Mouse (Mus musculus): ENCODE data around the gene Ptp4a2. TPM values are rescaled to one million over a fixed set of nuclear protein-coding genes. Genes with fewer than 3 reads are reported as not detected.

The Ptp4a2 gene
- polyA plus RNA-seq, 1 experiment from 2014 or later, result 163 TPM

- H3K4me1 ChIP-seq (ENCODE audit: control insufficient read depth, insufficient read depth, low read length), result no peaks in the 10 kb centered on the region
- no peaks in the 10 kb centered on the region for H3K27me3 ChIP-seq (ENCODE audit: control insufficient read depth, insufficient read depth, low read length)
- H3K4me3 ChIP-seq (ENCODE audit: low read depth, low read length), result no peak overlapping the region
- 89% methylated on average over 9 of the region's 9 CpGs for WGBS
- no peak overlapping the region for H3K4me2 ChIP-seq (ENCODE audit: low read depth, low read length)
- H3K9me3 ChIP-seq (ENCODE audit: control insufficient read depth, low read length), result no peaks in the 10 kb centered on the region
- no peak for ATAC-seq (ENCODE audit: low read depth)
- no peak overlapping the region for H3K27ac ChIP-seq (ENCODE audit: low read depth, low read length)
- no peak overlapping the region for H3K9ac ChIP-seq (replicated peaks; ENCODE audit: low read depth, low read length)
- H3K36me3 ChIP-seq (ENCODE audit: control insufficient read depth, insufficient read depth, low read length), result no peaks in the 10 kb centered on the region
These were observed 61.4 kb downstream of the Ptp4a2 start for GRCm38 (mm10) chr4:129872376-129872922.

DNA sequence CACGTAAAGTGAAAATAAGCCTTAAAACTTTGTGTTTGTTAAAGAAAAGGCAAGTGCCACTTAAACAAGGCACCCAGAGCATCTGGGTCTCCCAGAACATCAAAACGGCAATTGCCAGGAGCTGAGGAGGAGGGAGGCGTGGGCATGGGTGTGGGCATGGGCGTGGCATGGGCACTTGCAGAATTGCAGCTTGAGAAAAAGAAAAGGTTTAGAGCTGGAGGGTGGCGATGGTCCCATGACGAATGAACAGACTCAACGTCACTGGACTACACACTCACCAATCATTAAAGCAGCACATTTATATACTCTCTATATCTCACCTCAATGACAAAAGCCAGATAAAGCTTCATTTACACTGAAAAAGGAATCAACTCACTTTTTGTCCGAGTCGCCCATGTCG is 63.8 kb downstream of the Ptp4a2 start:
- no peak overlapping the region for H3K9ac ChIP-seq (replicated peaks; ENCODE audit: low read depth, low read length)
- H3K4me1 ChIP-seq (ENCODE audit: control insufficient read depth, insufficient read depth, low read length), result 0 out of 2 replicates have a peak, but pooled peaks cover 4% of the 10 kb centered on the region
- no peak overlapping the region for H3K4me2 ChIP-seq (ENCODE audit: low read depth, low read length)
- no peak overlapping the region for H3K4me3 ChIP-seq (ENCODE audit: low read depth, low read length)
- no peaks in the 10 kb centered on the region for H3K36me3 ChIP-seq (ENCODE audit: control insufficient read depth, insufficient read depth, low read length)
- no peaks in the 10 kb centered on the region for H3K9me3 ChIP-seq (ENCODE audit: control insufficient read depth, low read length)
- 82% methylated on average over 10 of the region's 10 CpGs for WGBS
- H3K27me3 ChIP-seq (ENCODE audit: control insufficient read depth, insufficient read depth, low read length), result no peaks in the 10 kb centered on the region
- no peak overlapping the region for H3K27ac ChIP-seq (ENCODE audit: low read depth, low read length)
- no peak for ATAC-seq (ENCODE audit: low read depth)

- H3K27me3 ChIP-seq (ENCODE audit: control insufficient read depth, insufficient read depth, low read length), result no peaks in the 10 kb centered on the region
- no peak for ATAC-seq (ENCODE audit: low read depth)
- 81% methylated on average over 11 of the region's 11 CpGs for WGBS
These were observed 64.4 kb downstream of the Ptp4a2 start for GRCm38 (mm10) chr4:129875406-129875805.

DNA sequence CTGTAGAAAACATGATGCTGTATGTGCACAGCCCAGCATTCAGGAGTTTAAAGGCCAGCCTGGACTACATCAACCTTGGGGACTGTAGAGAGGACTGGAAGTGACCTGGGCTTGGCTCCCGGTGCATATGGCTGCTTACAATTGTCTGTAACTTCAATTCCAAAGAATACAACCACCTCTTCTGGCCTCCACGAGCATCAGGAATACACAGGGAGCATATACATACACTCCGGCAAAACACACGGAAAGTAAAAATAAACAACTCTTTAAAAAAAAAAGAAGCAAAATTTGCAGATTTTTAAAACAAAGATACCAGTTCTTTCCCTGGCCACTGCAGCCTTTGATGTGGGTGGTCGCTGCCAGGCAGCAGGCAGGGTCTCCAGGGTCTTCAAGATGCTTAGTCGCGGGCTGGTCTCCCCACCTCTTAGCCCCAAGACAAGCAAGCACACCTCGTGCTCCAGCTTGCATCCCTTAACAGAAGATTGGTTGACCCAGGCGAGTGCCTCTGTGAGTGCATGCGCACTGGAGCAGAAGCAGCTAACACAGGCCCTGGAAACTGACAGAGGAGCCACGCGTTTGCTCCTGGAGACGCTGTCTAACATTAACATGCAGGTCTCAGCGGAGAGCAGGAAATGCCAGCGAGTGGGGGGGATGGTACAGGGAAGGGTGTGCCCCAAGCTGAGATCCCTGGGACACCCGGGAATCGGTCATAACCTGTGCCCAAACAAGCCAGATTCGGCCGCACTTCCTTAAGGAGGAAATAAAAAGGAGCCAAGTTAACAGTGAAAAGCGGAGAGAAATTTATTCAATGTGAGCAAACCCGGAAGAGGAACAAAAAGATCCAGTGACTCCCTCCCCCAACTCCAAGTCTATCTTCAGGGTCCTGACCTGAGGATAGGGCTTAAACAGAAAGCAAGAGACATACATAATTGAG is 66.1 kb downstream of the Ptp4a2 start:
- ATAC-seq (ENCODE audit: low read depth), result peak; percentile 66; the same call in 1 of the 2 replicates
- H3K36me3 ChIP-seq (ENCODE audit: control insufficient read depth, insufficient read depth, low read length), result no peaks in the 10 kb centered on the region
- 15% methylated on average over 21 of the region's 21 CpGs for WGBS
- H3K9me3 ChIP-seq (ENCODE audit: control insufficient read depth, low read length), result no peaks in the 10 kb centered on the region
- peak overlapping the region; percentile 26 for H3K4me3 ChIP-seq (ENCODE audit: low read depth, low read length)
- H3K27me3 ChIP-seq (ENCODE audit: control insufficient read depth, insufficient read depth, low read length), result no peaks in the 10 kb centered on the region
- peak overlapping the region; percentile 46; the same call in 1 of the 2 replicates for H3K9ac ChIP-seq (replicated peaks; ENCODE audit: low read depth, low read length)
- peak overlapping the region; percentile 62 for H3K27ac ChIP-seq (ENCODE audit: low read depth, low read length)
- H3K4me2 ChIP-seq (ENCODE audit: low read depth, low read length), result peak overlapping the region; percentile 52
- H3K4me1 ChIP-seq (ENCODE audit: control insufficient read depth, insufficient read depth, low read length), result 0 out of 2 replicates have a peak, but pooled peaks cover 4% of the 10 kb centered on the region

More at GRCm38 (mm10) chr4:129875406-129875805, 64.4 kb downstream of the Ptp4a2 start:
- Histone ChIP-seq H3K4me1 (ENCODE audit: control insufficient read depth, insufficient read depth, low read length) (0 out of 2 replicates have a peak, but pooled peaks cover 4% of the 10 kb centered on the region), H3K4me3 (ENCODE audit: low read depth, low read length) (no peak overlapping the region), H3K27ac (ENCODE audit: low read depth, low read length) (no peak overlapping the region), H3K4me2 (ENCODE audit: low read depth, low read length) (no peak overlapping the region), H3K9ac (replicated peaks; ENCODE audit: low read depth, low read length) (no peak overlapping the region), H3K9me3 (ENCODE audit: control insufficient read depth, low read length) (no peaks in the 10 kb centered on the region), H3K36me3 (ENCODE audit: control insufficient read depth, insufficient read depth, low read length) (no peaks in the 10 kb centered on the region)

DNA sequence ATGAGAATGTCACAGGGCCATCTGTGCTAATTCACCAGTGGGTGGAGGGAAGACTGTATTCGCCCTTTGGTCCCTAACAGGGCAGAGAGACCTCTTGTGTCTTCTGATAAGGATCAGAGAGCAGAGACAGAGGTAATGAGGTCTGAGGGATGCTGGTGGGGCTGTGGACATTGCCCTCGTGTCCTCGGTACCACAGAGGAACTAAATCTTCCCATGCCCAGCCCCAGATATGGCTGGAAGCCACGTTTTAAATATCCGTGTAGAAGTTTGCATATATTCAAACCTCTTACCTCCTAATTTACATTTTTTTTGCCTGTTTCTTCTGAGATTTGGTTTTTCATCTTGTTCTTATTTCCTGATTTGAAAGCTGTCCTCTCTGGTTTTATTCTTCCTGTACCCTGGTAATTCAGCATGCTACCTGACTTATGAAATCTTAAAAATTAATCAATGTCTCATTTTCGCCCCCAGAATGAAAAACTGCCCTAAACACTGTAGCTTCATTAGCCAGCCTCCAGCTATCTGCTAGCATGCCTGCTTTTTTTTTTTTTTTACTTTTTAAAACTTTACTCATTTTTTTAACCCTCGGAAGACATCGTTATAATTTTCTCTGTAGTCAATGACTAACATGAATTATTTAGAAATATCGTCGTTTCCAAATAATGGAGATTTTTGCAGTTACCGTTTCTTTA is 67.1 kb downstream of the Ptp4a2 start:
- Histone ChIP-seq H3K4me2 (ENCODE audit: low read depth, low read length) (0 out of 2 replicates have a peak overlapping the region, but pooled peaks have one; percentile 52), H3K36me3 (ENCODE audit: control insufficient read depth, insufficient read depth, low read length) (no peaks in the 10 kb centered on the region), H3K9ac (replicated peaks; ENCODE audit: low read depth, low read length) (no peak overlapping the region), H3K27ac (ENCODE audit: low read depth, low read length) (no peak overlapping the region), H3K9me3 (ENCODE audit: control insufficient read depth, low read length) (no peaks in the 10 kb centered on the region), H3K4me1 (ENCODE audit: control insufficient read depth, insufficient read depth, low read length) (0 out of 2 replicates have a peak, but pooled peaks cover 4% of the 10 kb centered on the region), H3K27me3 (ENCODE audit: control insufficient read depth, insufficient read depth, low read length) (no peaks in the 10 kb centered on the region), H3K4me3 (ENCODE audit: low read depth, low read length) (no peak overlapping the region)
- ATAC-seq (ENCODE audit: low read depth), result no peak
- WGBS, result 66% methylated on average over 11 of the region's 11 CpGs

- 74% methylated on average over 8 of the region's 8 CpGs for WGBS
- no peak overlapping the region for H3K9ac ChIP-seq (replicated peaks; ENCODE audit: low read depth, low read length)
- H3K4me2 ChIP-seq (ENCODE audit: low read depth, low read length), result no peak overlapping the region
- H3K27me3 ChIP-seq (ENCODE audit: control insufficient read depth, insufficient read depth, low read length), result no peaks in the 10 kb centered on the region
- H3K9me3 ChIP-seq (ENCODE audit: control insufficient read depth, low read length), result no peaks in the 10 kb centered on the region
- no peak overlapping the region for H3K27ac ChIP-seq (ENCODE audit: low read depth, low read length)
- no peaks in the 10 kb centered on the region for H3K36me3 ChIP-seq (ENCODE audit: control insufficient read depth, insufficient read depth, low read length)
- no peak for ATAC-seq (ENCODE audit: low read depth)
- no peak overlapping the region for H3K4me3 ChIP-seq (ENCODE audit: low read depth, low read length)
- 0 out of 2 replicates have a peak, but pooled peaks cover 4% of the 10 kb centered on the region for H3K4me1 ChIP-seq (ENCODE audit: control insufficient read depth, insufficient read depth, low read length)
These were observed 67.7 kb downstream of the Ptp4a2 start for GRCm38 (mm10) chr4:129878656-129879145.

DNA sequence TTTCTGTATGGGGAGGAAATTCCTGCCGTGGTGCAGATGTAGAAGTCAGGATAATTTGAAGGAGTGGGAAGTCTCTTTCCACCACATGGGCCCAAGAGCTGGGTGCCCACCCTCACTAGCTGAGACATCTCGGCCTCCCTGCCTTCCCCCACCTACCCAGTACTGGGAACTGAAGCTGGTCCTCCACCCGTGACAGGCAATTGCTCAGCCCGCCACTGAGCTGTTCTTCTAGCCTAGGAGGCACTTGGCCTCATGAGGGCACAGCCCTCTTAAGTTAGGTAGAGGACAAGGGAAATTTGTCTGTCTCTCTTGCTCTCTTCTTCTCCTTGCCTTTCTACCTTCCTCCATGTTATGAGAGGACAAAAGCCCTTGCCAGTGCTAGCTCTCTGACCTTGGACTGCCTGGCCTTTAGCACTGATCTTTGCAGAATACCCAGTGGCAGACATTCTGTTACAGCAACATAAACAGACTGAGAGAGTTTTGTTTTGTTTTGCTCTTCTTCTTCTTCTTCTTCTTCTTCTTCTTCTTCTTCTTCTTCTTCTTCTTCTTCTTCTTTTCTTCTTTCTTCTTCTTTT is 68.3 kb downstream of the Ptp4a2 start:
- Histone ChIP-seq H3K4me3 (ENCODE audit: low read depth, low read length) (no peak overlapping the region), H3K27ac (ENCODE audit: low read depth, low read length) (no peak overlapping the region), H3K4me1 (ENCODE audit: control insufficient read depth, insufficient read depth, low read length) (0 out of 2 replicates have a peak, but pooled peaks cover 4% of the 10 kb centered on the region), H3K9me3 (ENCODE audit: control insufficient read depth, low read length) (no peaks in the 10 kb centered on the region), H3K9ac (replicated peaks; ENCODE audit: low read depth, low read length) (no peak overlapping the region), H3K27me3 (ENCODE audit: control insufficient read depth, insufficient read depth, low read length) (no peaks in the 10 kb centered on the region), H3K36me3 (ENCODE audit: control insufficient read depth, insufficient read depth, low read length) (no peaks in the 10 kb centered on the region), H3K4me2 (ENCODE audit: low read depth, low read length) (no peak overlapping the region)
- WGBS, result 60% methylated on average over 4 of the region's 4 CpGs
- ATAC-seq (ENCODE audit: low read depth), result no peak

DNA sequence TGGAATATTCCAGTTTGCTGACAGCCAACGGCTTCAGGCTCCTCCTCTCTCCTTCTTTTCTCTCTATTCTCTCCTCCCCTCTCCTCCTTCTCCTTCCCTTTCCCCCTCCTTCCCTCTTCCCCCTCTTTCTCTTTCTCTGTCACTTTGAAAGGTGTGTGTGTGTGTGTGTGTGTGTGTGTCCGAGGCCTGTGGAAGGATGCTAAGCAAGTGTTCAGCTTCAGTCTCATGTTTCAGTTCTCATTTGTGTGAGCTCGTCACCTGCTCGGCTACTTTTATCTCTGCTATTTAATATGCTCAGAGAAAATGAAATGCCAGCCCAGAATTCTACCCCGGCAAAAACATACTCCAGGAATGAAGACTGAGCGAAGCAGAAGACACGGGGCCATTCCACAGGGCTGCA is 69.6 kb downstream of the Ptp4a2 start:
- no peak overlapping the region for H3K9ac ChIP-seq (replicated peaks; ENCODE audit: low read depth, low read length)
- WGBS, result 90% methylated on average over 7 of the region's 7 CpGs
- no peaks in the 10 kb centered on the region for H3K36me3 ChIP-seq (ENCODE audit: control insufficient read depth, insufficient read depth, low read length)
- H3K4me2 ChIP-seq (ENCODE audit: low read depth, low read length), result no peak overlapping the region
- no peak overlapping the region for H3K27ac ChIP-seq (ENCODE audit: low read depth, low read length)
- H3K4me3 ChIP-seq (ENCODE audit: low read depth, low read length), result no peak overlapping the region
- 0 out of 2 replicates have a peak, but pooled peaks cover 4% of the 10 kb centered on the region for H3K4me1 ChIP-seq (ENCODE audit: control insufficient read depth, insufficient read depth, low read length)
- H3K9me3 ChIP-seq (ENCODE audit: control insufficient read depth, low read length), result no peaks in the 10 kb centered on the region
- no peak for ATAC-seq (ENCODE audit: low read depth)
- H3K27me3 ChIP-seq (ENCODE audit: control insufficient read depth, insufficient read depth, low read length), result no peaks in the 10 kb centered on the region

Data from neural tube, embryonic 14.5 days (tissue).